Mouse (Mus musculus) intestine, embryonic 16.5 days (tissue): ENCODE results near the gene Klb. TPM values are rescaled to one million over a fixed set of nuclear protein-coding genes. Genes with fewer than 3 reads are reported as not detected.

Experiments
- ATAC-seq: fragments of 200-750 bp; cut with Nextera tagmentation; 2 replicates; pipeline ENCODE4 v1.8.0; 2017; ENCODE audit warnings: moderate TSS enrichment, moderate library complexity
- H3K27ac ChIP-seq: fragments of 300-500 bp; sonication (generic); 2 replicates; pipeline ENCODE4 v1.5.1; 2014; ENCODE audit warnings: mild to moderate bottlenecking, low read length
- H3K27me3 ChIP-seq: fragments of 300-500 bp; sonication (generic); replicated peaks from 2 replicates; pipeline ENCODE4 v1.6.1; 2014; ENCODE audit warnings: low read length, control low read depth, mixed read lengths; ENCODE audit not compliant: control insufficient read depth, insufficient read depth
- H3K36me3 ChIP-seq: fragments of 300-500 bp; sonication (generic); 2 replicates; pipeline ENCODE4 v1.6.1; 2014; ENCODE audit warnings: low read length, control low read depth; ENCODE audit not compliant: control insufficient read depth, insufficient read depth
- H3K4me1 ChIP-seq: fragments of 300-500 bp; sonication (generic); 2 replicates; pipeline ENCODE4 v1.6.1; 2014; ENCODE audit warnings: low read length, control low read depth, mixed read lengths; ENCODE audit not compliant: control insufficient read depth, insufficient read depth
- H3K4me2 ChIP-seq: fragments of 300-500 bp; sonication (generic); 2 replicates; pipeline ENCODE4 v1.6.1; 2014; ENCODE audit warnings: low read depth, low read length, control low read depth
- H3K4me3 ChIP-seq: fragments of 300-500 bp; sonication (generic); 2 replicates; pipeline ENCODE4 v1.5.1; 2014; ENCODE audit warnings: mild to moderate bottlenecking, low read length
- H3K9ac ChIP-seq: fragments of 300-500 bp; sonication (generic); 2 replicates; pipeline ENCODE4 v1.6.1; 2014; ENCODE audit warnings: low read depth, low read length
- H3K9me3 ChIP-seq: fragments of 300-500 bp; sonication (generic); 2 replicates; pipeline ENCODE4 v1.6.1; 2016; ENCODE audit warnings: low read length, control low read depth; ENCODE audit not compliant: control insufficient read depth
- WGBS: fragments of 180-500 bp; shearing (Covaris S2); extraction: QIAGEN DNeasy Blood & Tissue Kit; methylation state at CpG from one replicate; pipeline ENCODE4 v1.1.7; 2014; 5-methylcytosine and 5-hydroxymethylcytosine counted together
- polyA plus RNA-seq: library from polyadenylated mRNA; unstranded; fragments of >200 nt; fragmentation: Nextera tagmentation; extraction: Ambion mirVana; gene quantifications from 2 replicates; pipeline ENCODE4 v1.2.1, GENCODE M21; 2015

Gene Klb
- polyA plus RNA-seq, 1 experiment from 2014 or later, result 2.9 TPM

DNA sequence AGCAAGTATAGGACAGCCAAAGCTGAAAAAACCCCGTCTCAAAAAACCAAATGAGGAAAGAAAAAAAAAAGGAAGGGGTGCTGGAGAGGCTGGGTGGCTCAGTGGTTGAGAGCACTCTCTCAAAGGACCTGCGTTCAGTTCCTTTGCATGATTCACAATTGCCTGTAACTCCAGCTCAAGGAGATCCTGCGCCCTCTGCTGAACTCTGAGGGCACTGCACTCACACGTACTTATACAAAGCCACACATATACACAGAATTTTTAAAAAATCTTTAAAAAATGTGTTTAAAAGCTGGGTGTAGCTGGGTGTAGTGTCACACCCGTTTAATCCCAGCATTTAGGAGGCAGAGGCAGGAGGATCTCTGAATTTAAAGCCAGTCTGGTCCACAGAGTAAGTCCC lies 6.9 kb downstream of the Klb start:
- Histone ChIP-seq H3K36me3 (no peaks in the 10 kb centered on the region), H3K4me2 (no peak overlapping the region), H3K9me3 (no peaks in the 10 kb centered on the region), H3K27ac (no peak overlapping the region), H3K9ac (no peak overlapping the region), H3K4me3 (no peak overlapping the region), H3K27me3 (no peaks in the 10 kb centered on the region), H3K4me1 (no peaks in the 10 kb centered on the region)
- ATAC-seq, result no peak
- WGBS, result 77% methylated on average over 5 of the region's 5 CpGs

DNA sequence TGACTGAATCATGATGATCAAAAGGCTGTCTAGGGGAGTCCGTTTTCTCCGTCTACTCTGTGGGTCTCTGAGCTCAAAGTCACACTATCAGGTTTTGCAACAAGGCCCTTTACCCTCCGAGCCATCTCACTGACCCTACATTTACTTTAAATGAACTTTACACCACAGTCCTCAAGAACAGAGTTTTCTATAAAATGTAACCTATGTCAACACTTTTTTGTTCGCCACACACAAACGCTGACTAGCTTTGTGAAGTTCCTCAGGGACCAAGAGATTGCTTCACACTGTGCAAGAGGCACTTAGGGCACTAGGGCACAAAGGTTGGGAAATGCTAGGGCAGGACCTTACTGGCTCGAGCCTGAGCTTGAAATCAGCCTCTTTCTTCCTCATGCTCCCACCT lies 8.7 kb downstream of the Klb start:
- H3K4me2 ChIP-seq, result no peak overlapping the region
- H3K27ac ChIP-seq, result peak overlapping the region; percentile 32
- no peaks in the 10 kb centered on the region for H3K36me3 ChIP-seq
- H3K4me1 ChIP-seq, result no peaks in the 10 kb centered on the region
- ATAC-seq, result peak; percentile 96
- H3K9me3 ChIP-seq, result no peaks in the 10 kb centered on the region
- H3K4me3 ChIP-seq, result no peak overlapping the region
- H3K27me3 ChIP-seq, result no peaks in the 10 kb centered on the region
- no peak overlapping the region for H3K9ac ChIP-seq
- WGBS, result 66% methylated on average over 6 of the region's 6 CpGs

DNA sequence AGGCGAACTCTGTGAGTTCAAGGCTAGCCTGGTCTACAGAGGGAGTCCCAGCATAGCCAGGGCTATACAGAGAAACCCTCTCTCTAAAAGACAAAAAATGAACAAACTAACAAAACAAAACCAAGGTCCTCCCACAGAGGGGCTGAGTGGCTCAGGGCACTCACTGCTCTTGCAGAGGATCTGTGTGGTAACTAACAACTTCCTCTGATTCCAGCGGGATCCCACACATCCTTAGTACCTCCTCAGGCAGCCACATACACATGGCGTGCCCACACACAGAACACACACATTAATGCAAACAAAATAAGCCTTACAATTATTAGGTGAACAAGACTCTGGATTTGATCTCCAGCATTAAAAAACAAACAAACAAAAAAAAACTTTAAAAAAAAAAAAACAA lies 9.7 kb downstream of the Klb start:
- Histone ChIP-seq H3K9me3 (no peaks in the 10 kb centered on the region), H3K4me2 (no peak overlapping the region), H3K4me1 (no peaks in the 10 kb centered on the region), H3K36me3 (no peaks in the 10 kb centered on the region), H3K4me3 (no peak overlapping the region), H3K9ac (no peak overlapping the region), H3K27me3 (no peaks in the 10 kb centered on the region), H3K27ac (no peak overlapping the region)
- ATAC-seq, result no peak
- WGBS, result 83% methylated on average over 3 of the region's 3 CpGs

GRCm38 (mm10) chr5:65367837-65368236 lies 19.7 kb downstream of the Klb start:
- Histone ChIP-seq H3K27me3 (no peaks in the 10 kb centered on the region), H3K4me2 (no peak overlapping the region), H3K9ac (no peak overlapping the region), H3K27ac (no peak overlapping the region), H3K9me3 (no peaks in the 10 kb centered on the region), H3K4me1 (no peaks in the 10 kb centered on the region), H3K36me3 (no peaks in the 10 kb centered on the region), H3K4me3 (no peak overlapping the region)
- ATAC-seq, result no peak
- 66% methylated on average over 11 of the region's 11 CpGs for WGBS

- H3K4me3 ChIP-seq, result no peak overlapping the region
- H3K36me3 ChIP-seq, result no peaks in the 10 kb centered on the region
- WGBS, result 95% methylated on average over 7 of the region's 7 CpGs
- H3K4me2 ChIP-seq, result no peak overlapping the region
- no peak overlapping the region for H3K9ac ChIP-seq
- no peaks in the 10 kb centered on the region for H3K27me3 ChIP-seq
- ATAC-seq, result no peak
- H3K4me1 ChIP-seq, result no peaks in the 10 kb centered on the region
- no peak overlapping the region for H3K27ac ChIP-seq
- H3K9me3 ChIP-seq, result no peaks in the 10 kb centered on the region
Observed at GRCm38 (mm10) chr5:65371551-65371950, 23.4 kb downstream of the Klb start.

DNA sequence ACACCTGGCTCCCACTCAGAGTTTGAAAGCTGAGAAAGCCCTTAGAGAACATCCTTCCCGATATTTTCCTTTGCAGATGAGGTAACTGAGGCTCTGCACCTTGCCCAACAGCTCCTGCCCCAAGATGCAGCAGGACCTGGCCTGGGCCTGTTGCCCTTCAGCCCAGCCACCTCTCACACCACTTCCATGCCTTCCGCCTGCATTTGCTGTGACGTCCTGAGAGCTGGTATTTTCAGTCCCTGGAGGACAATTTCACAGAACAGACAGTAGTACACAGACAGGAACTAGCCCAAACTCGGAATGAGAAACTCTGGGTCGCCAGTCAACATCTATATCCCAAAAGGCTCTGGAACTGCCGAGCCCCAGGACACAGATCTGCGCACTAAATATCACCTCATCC lies 26.6 kb downstream of the Klb start:
- Histone ChIP-seq H3K9ac (no peak overlapping the region), H3K4me3 (no peak overlapping the region), H3K27me3 (no peaks in the 10 kb centered on the region), H3K4me1 (no peaks in the 10 kb centered on the region), H3K9me3 (no peaks in the 10 kb centered on the region), H3K36me3 (no peaks in the 10 kb centered on the region), H3K4me2 (no peak overlapping the region), H3K27ac (no peak overlapping the region)
- ATAC-seq, result no peak
- WGBS, result 82% methylated on average over 7 of the region's 7 CpGs

DNA sequence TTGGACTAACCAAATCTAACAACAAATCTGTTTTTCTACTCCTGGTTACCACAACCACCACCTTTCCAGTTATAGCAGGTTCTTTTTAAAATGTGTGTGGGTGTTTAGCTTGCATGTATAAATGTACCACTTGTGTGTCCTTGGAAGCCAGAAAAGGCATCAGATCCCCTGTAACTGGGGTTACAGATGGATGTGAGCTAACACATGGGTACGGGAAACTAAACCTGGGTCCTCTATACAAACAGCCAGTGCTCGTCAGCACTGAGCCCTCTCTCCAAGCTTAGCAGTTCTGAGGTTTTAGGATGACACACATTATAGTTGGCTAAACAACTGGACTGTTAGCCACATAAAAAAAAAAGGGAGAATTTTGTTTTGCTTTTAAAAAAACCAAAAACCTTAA lies 37.6 kb downstream of the Klb start:
- 62% methylated on average over 2 of the region's 2 CpGs for WGBS
- no peak for ATAC-seq
- H3K9me3 ChIP-seq, result no peaks in the 10 kb centered on the region

DNA sequence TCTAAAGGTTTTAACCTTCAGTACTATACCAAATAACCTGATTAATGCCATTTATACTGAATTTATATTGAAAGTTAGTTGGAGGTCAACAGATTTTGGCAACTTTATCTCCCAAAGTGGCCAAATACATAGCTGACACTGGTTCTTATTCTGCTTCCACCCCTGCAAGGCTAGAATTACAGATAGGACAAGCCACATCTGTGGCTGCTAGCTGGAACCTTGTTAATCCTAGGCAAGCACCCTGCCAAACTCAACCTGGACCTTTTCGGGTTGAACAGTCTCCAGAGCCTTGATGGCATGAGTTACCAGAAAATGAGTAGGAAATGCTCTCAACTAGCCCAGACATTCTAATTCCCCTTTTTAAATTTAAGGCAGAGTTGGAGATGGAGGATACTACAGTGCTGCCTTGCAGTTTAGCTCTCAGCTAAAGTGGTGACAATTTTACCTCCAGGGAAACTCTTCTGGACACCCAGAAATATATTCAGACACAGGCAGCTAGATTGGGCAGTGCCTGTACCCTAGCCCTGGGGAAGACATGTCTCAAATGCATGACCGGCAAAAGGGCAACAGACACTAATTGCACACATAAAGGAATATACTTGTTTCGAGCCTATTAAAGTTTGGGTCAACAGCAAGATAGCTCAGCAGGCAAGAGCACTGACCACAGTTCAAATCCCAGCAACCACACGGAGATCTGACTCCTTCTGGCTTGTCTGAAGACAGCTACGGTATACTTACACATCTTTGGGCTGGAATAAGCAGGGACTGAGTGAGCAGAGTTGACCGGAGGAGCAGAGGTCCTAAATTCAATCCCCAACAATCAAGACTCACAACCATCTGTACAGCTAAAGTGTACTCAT lies 39.1 kb downstream of the Klb start:
- WGBS, result 77% methylated on average over 6 of the region's 6 CpGs
- H3K27ac ChIP-seq, result no peak overlapping the region
- ATAC-seq, result no peak

More for the DNA sequence above, 37.6 kb downstream of the Klb start:
- Histone ChIP-seq H3K27me3 (no peaks in the 10 kb centered on the region), H3K4me2 (no peak overlapping the region), H3K27ac (no peak overlapping the region), H3K4me3 (no peak overlapping the region), H3K36me3 (peaks cover 3% of the 10 kb centered on the region; the same call in 1 of the 2 replicates), H3K9ac (no peak overlapping the region), H3K4me1 (peaks cover 9% of the 10 kb centered on the region; the same call in 1 of the 2 replicates)

GRCm38 (mm10) chr5:65390648-65391644 lies 42.8 kb downstream of the Klb start, which contains the start of the genes Rpl9 and Lias:
Gene Rpl9 (minus strand): TSS chr5:65391444.
Gene Lias (plus strand): TSS chr5:65391497.
- H3K27me3 ChIP-seq, result no peaks in the 10 kb centered on the region
- peak within 1 kb of the TSS; percentile 88 for H3K27ac ChIP-seq
- peaks cover 6% of the 10 kb centered on the region; the same call in 1 of the 2 replicates for H3K36me3 ChIP-seq
- peak within 1 kb of the TSS; percentile 98 for H3K4me3 ChIP-seq
- ATAC-seq, result peak; percentile 96
- H3K4me1 ChIP-seq, result peaks cover 12% of the 10 kb centered on the region; the same call in 1 of the 2 replicates
- under 1% methylated on average over 83 of the region's 83 CpGs for WGBS
- H3K9ac ChIP-seq, result peak within 1 kb of the TSS; percentile 99
- no peaks in the 10 kb centered on the region for H3K9me3 ChIP-seq
- peak within 1 kb of the TSS; percentile 77 for H3K4me2 ChIP-seq

More for the DNA sequence above, 39.1 kb downstream of the Klb start:
- Histone ChIP-seq H3K4me3 (no peak overlapping the region), H3K27me3 (no peaks in the 10 kb centered on the region), H3K36me3 (peaks cover 3% of the 10 kb centered on the region; the same call in 1 of the 2 replicates), H3K9ac (no peak overlapping the region), H3K9me3 (no peaks in the 10 kb centered on the region), H3K4me1 (peaks cover 10% of the 10 kb centered on the region; the same call in 1 of the 2 replicates), H3K4me2 (no peak overlapping the region)
